Mouse (Mus musculus): ENCODE data around the gene Vcp. TPM values are rescaled to one million over a fixed set of nuclear protein-coding genes. Genes with fewer than 3 reads are reported as not detected.

Vcp gene
- polyA plus RNA-seq, 1 experiment, result 165 TPM

GRCm38 (mm10) chr4:42950065-42950558, 50.2 kb downstream of the Vcp start:
- Histone ChIP-seq H3K4me1 (ENCODE audit: control insufficient read depth, insufficient read depth, low read length) (peaks cover 10% of the 10 kb centered on the region), H3K27ac (ENCODE audit: insufficient read depth, low read depth, low read length) (peak overlapping the region; percentile 53), H3K4me3 (ENCODE audit: insufficient read depth, low read length) (peak overlapping the region; percentile 76)
- TF ChIP-seq CTCF (IDR thresholded peaks at IDR 0.05; ENCODE audit: low read depth, low read length) (no peak), POLR2A (IDR thresholded peaks at IDR 0.05; ENCODE audit: borderline replicate concordance, low read depth, low read length) (no peak)

GRCm38 (mm10) chr4:42949676-42950051, 50.6 kb downstream of the Vcp start, which contains the start of gene Dnajb5:
Gene Dnajb5, plus strand, starts transcription at chr4:42949814.
- peaks cover 10% of the 10 kb centered on the region for H3K4me1 ChIP-seq (ENCODE audit: control insufficient read depth, insufficient read depth, low read length)
- peak within 1 kb of the TSS; percentile 76 for H3K4me3 ChIP-seq (ENCODE audit: insufficient read depth, low read length)
- no peak for TF ChIP-seq CTCF (IDR thresholded peaks at IDR 0.05; ENCODE audit: low read depth, low read length)
- TF ChIP-seq POLR2A (IDR thresholded peaks at IDR 0.05; ENCODE audit: borderline replicate concordance, low read depth, low read length), result peak; percentile 80; the same call in 1 of the 2 replicates
- H3K27ac ChIP-seq (ENCODE audit: insufficient read depth, low read depth, low read length), result peak within 1 kb of the TSS; percentile 53

GRCm38 (mm10) chr4:42949051-42949675, 51.1 kb downstream of the Vcp start:
- TF ChIP-seq CTCF (IDR thresholded peaks at IDR 0.05; ENCODE audit: low read depth, low read length), result no peak
- no peak for TF ChIP-seq POLR2A (IDR thresholded peaks at IDR 0.05; ENCODE audit: borderline replicate concordance, low read depth, low read length)
- H3K27ac ChIP-seq (ENCODE audit: insufficient read depth, low read depth, low read length), result no peak overlapping the region
- H3K4me3 ChIP-seq (ENCODE audit: insufficient read depth, low read length), result peak overlapping the region; percentile 55
- peaks cover 7% of the 10 kb centered on the region for H3K4me1 ChIP-seq (ENCODE audit: control insufficient read depth, insufficient read depth, low read length)

- no peak overlapping the region for H3K4me3 ChIP-seq (ENCODE audit: insufficient read depth, low read length)
- H3K4me1 ChIP-seq (ENCODE audit: control insufficient read depth, insufficient read depth, low read length), result peaks cover 7% of the 10 kb centered on the region
- TF ChIP-seq POLR2A (IDR thresholded peaks at IDR 0.05; ENCODE audit: borderline replicate concordance, low read depth, low read length) (no peak), CTCF (IDR thresholded peaks at IDR 0.05; ENCODE audit: low read depth, low read length) (no peak)
- H3K27ac ChIP-seq (ENCODE audit: insufficient read depth, low read depth, low read length), result no peak overlapping the region
Observed at GRCm38 (mm10) chr4:42948527-42948926, 51.8 kb downstream of the Vcp start.

GRCm38 (mm10) chr4:42946733-42947290, 53.5 kb downstream of the Vcp start:
- H3K4me3 ChIP-seq (ENCODE audit: insufficient read depth, low read length), result no peak overlapping the region
- H3K4me1 ChIP-seq (ENCODE audit: control insufficient read depth, insufficient read depth, low read length), result peaks cover 7% of the 10 kb centered on the region
- no peak for TF ChIP-seq CTCF (IDR thresholded peaks at IDR 0.05; ENCODE audit: low read depth, low read length)
- no peak for TF ChIP-seq POLR2A (IDR thresholded peaks at IDR 0.05; ENCODE audit: borderline replicate concordance, low read depth, low read length)
- no peak overlapping the region for H3K27ac ChIP-seq (ENCODE audit: insufficient read depth, low read depth, low read length)

GRCm38 (mm10) chr4:42945952-42946351, 54.4 kb downstream of the Vcp start:
- H3K4me1 ChIP-seq (ENCODE audit: control insufficient read depth, insufficient read depth, low read length), result peaks cover 7% of the 10 kb centered on the region
- TF ChIP-seq CTCF (IDR thresholded peaks at IDR 0.05; ENCODE audit: low read depth, low read length) (no peak), POLR2A (IDR thresholded peaks at IDR 0.05; ENCODE audit: borderline replicate concordance, low read depth, low read length) (no peak)
- no peak overlapping the region for H3K27ac ChIP-seq (ENCODE audit: insufficient read depth, low read depth, low read length)
- no peak overlapping the region for H3K4me3 ChIP-seq (ENCODE audit: insufficient read depth, low read length)

- TF ChIP-seq CTCF (IDR thresholded peaks at IDR 0.05; ENCODE audit: low read depth, low read length) (no peak), POLR2A (IDR thresholded peaks at IDR 0.05; ENCODE audit: borderline replicate concordance, low read depth, low read length) (no peak)
- peaks cover 7% of the 10 kb centered on the region for H3K4me1 ChIP-seq (ENCODE audit: control insufficient read depth, insufficient read depth, low read length)
Observed at GRCm38 (mm10) chr4:42945445-42945844, 54.9 kb downstream of the Vcp start.

GRCm38 (mm10) chr4:42945043-42945442, 55.3 kb downstream of the Vcp start:
- TF ChIP-seq CTCF (IDR thresholded peaks at IDR 0.05; ENCODE audit: low read depth, low read length) (no peak), POLR2A (IDR thresholded peaks at IDR 0.05; ENCODE audit: borderline replicate concordance, low read depth, low read length) (no peak)
- Histone ChIP-seq H3K4me1 (ENCODE audit: control insufficient read depth, insufficient read depth, low read length) (peaks cover 7% of the 10 kb centered on the region), H3K27ac (ENCODE audit: insufficient read depth, low read depth, low read length) (no peak overlapping the region), H3K4me3 (ENCODE audit: insufficient read depth, low read length) (no peak overlapping the region)

More at GRCm38 (mm10) chr4:42945445-42945844, 54.9 kb downstream of the Vcp start:
- Histone ChIP-seq H3K4me3 (ENCODE audit: insufficient read depth, low read length) (no peak overlapping the region), H3K27ac (ENCODE audit: insufficient read depth, low read depth, low read length) (no peak overlapping the region)

- no peak overlapping the region for H3K4me3 ChIP-seq (ENCODE audit: insufficient read depth, low read length)
- peaks cover 6% of the 10 kb centered on the region for H3K4me1 ChIP-seq (ENCODE audit: control insufficient read depth, insufficient read depth, low read length)
- TF ChIP-seq POLR2A (IDR thresholded peaks at IDR 0.05; ENCODE audit: borderline replicate concordance, low read depth, low read length) (no peak), CTCF (IDR thresholded peaks at IDR 0.05; ENCODE audit: low read depth, low read length) (no peak)
- H3K27ac ChIP-seq (ENCODE audit: insufficient read depth, low read depth, low read length), result no peak overlapping the region
Observed at GRCm38 (mm10) chr4:42944185-42944584, 56.1 kb downstream of the Vcp start.

- Histone ChIP-seq H3K4me1 (ENCODE audit: control insufficient read depth, insufficient read depth, low read length) (0 out of 2 replicates have a peak, but pooled peaks cover 3% of the 10 kb centered on the region), H3K4me3 (ENCODE audit: insufficient read depth, low read length) (no peak overlapping the region), H3K27ac (ENCODE audit: insufficient read depth, low read depth, low read length) (no peak overlapping the region)
- no peak for TF ChIP-seq CTCF (IDR thresholded peaks at IDR 0.05; ENCODE audit: low read depth, low read length)
- no peak for TF ChIP-seq POLR2A (IDR thresholded peaks at IDR 0.05; ENCODE audit: borderline replicate concordance, low read depth, low read length)
Observed at GRCm38 (mm10) chr4:42943341-42943740, 57.0 kb downstream of the Vcp start.
